Mouse (Mus musculus): Measurements from ENCODE around the gene Abcg1.

The Abcg1 gene

GRCm38 (mm10) chr17:31057151-31057890 lies at the start of gene Abcg1:
Abcg1 (plus strand) TSS chr17:31057675.
- DNase-seq = peak; percentile 83 to 89

- peak; percentile 17 to 51 for DNase-seq
Observed at GRCm38 (mm10) chr17:31008416-31008815, 49.1 kb upstream of the Abcg1 start.

- peak; percentile 60 to 61 for DNase-seq
Observed at GRCm38 (mm10) chr17:31011551-31012394, 45.7 kb upstream of the Abcg1 start.

GRCm38 (mm10) chr17:31018267-31018666 lies 39.2 kb upstream of the Abcg1 start:
- peak; percentile 59 to 65 for DNase-seq

GRCm38 (mm10) chr17:31019505-31019904 lies 38.0 kb upstream of the Abcg1 start:
- DNase-seq = peak; percentile 65 to 70

- DNase-seq = no peak
Observed at GRCm38 (mm10) chr17:31020078-31020477, 37.4 kb upstream of the Abcg1 start.

- no peak for DNase-seq
Observed at GRCm38 (mm10) chr17:31021276-31021675, 36.2 kb upstream of the Abcg1 start.

GRCm38 (mm10) chr17:31024125-31024781 lies 33.2 kb upstream of the Abcg1 start:
- DNase-seq = no peak

- DNase-seq = no peak
Observed at GRCm38 (mm10) chr17:31024782-31025125, 32.7 kb upstream of the Abcg1 start.

GRCm38 (mm10) chr17:31026986-31027385 lies 30.5 kb upstream of the Abcg1 start:
- DNase-seq = no peak

- no peak for DNase-seq
Observed at GRCm38 (mm10) chr17:31027723-31028122, 29.8 kb upstream of the Abcg1 start.

- no peak for DNase-seq
Observed at GRCm38 (mm10) chr17:31028821-31029370, 28.6 kb upstream of the Abcg1 start.

- no peak for DNase-seq
Observed at GRCm38 (mm10) chr17:31029407-31029806, 28.1 kb upstream of the Abcg1 start.

- DNase-seq = no peak
Observed at GRCm38 (mm10) chr17:31032341-31032740, 25.1 kb upstream of the Abcg1 start.

GRCm38 (mm10) chr17:31033251-31033650 lies 24.2 kb upstream of the Abcg1 start:
- DNase-seq = peak; percentile 36 to 42

- DNase-seq = peak; percentile 51 to 59
Observed at GRCm38 (mm10) chr17:31034165-31034564, 23.3 kb upstream of the Abcg1 start.

- no peak for DNase-seq
Observed at GRCm38 (mm10) chr17:31034674-31035356, 22.7 kb upstream of the Abcg1 start.

- DNase-seq = no peak
Observed at GRCm38 (mm10) chr17:31036168-31036876, 21.2 kb upstream of the Abcg1 start.

GRCm38 (mm10) chr17:31037331-31037730 lies 20.1 kb upstream of the Abcg1 start:
- DNase-seq = no peak

- DNase-seq = no peak
Observed at GRCm38 (mm10) chr17:31038381-31038780, 19.1 kb upstream of the Abcg1 start.

- DNase-seq = peak in 1 of 2 experiments; percentile 32
Observed at GRCm38 (mm10) chr17:31039626-31040025, 17.8 kb upstream of the Abcg1 start.

- no peak for DNase-seq
Observed at GRCm38 (mm10) chr17:31040421-31040820, 17.1 kb upstream of the Abcg1 start.
